Mouse (Mus musculus) adrenal gland, postnatal 4 days (tissue): ENCODE data around the gene Olfr716. TPM values are rescaled to one million over a fixed set of nuclear protein-coding genes. Genes with fewer than 3 reads are reported as not detected.
"Not testable (repeated sequence)": the region's sequence is repeated elsewhere in the genome, so short reads cannot be mapped to it uniquely, and the experiment has no call there.

ENCODE experiments used
- DNase-seq, 2 experiments: peaks; one replicate each; pipeline ENCODE4 v3.0.0; 2021 to 2022; ENCODE audit warnings: low spot score in 2 of 2, mixed read lengths in 2 of 2
- long read RNA-seq, 2 experiments: library from polyadenylated mRNA; stranded (forward); transcript quantifications; one replicate each; pipeline ENCODE4 v2.0.0; 2021
- total RNA-seq, 2 experiments: library from RNA; stranded (reverse); gene quantifications; 2 replicates each; pipeline ENCODE4 v1.2.3; 2021

Olfr716 gene
- total RNA-seq: not detected
- long read RNA-seq, experiment 1: 0 reads
- long read RNA-seq, experiment 2: 0 reads

GRCm38 (mm10) chr7:107138027-107138426, at the start of gene Olfr716:
Olfr716 (plus strand) TSS chr7:107138327.
- not testable (repeated sequence) for DNase-seq

DNA sequence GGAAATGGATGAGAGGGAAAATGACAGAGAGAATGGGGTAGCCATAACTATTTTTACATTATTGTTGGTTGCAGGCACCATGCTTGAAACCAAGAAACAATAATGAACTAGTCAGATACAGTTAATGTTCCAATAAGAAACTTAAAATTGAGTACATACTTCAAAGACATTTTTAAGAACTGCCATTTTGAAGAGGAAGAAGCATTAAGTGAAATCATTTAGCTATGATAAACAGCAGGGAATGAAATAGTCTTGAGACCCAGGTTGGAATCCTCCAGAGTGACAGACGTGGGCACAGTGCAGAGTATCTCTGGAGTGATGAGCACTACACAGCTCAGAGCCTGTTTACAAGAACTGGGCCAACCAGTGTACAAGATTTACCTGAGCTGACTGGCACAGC, 45.2 kb upstream of the Olfr716 start, which contains the start of gene Olfr17:
Gene Olfr17 (plus strand): TSS at position 301 of the 400 bp plus-strand sequence.
- no peak for DNase-seq

DNA sequence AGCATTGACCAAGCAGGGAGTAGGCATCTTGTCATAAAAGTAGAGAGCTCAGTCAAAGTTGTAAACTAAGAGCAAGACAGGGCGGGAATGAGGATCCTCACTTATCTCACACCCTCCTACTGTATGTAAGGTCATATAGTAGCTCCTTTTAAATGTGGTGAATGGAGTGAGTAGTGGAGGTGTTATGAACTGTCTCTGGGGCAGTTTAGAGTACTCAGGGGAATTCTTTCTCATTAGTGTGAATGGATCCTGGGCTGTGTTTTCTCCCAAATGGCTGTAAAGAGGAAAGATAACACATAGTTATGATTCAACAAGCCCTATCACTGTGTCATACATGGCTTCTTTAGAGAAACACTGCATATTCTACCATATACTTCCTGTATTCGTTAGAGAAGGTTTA, 27.9 kb upstream of the Olfr716 start, which contains the start of gene Olfr715b:
Gene Olfr715b (minus strand): TSS at position 101 of the 400 bp plus-strand sequence.
- DNase-seq: not testable (repeated sequence)

- not testable (repeated sequence) for DNase-seq
Measured at GRCm38 (mm10) chr7:107130983-107131382, 7.1 kb upstream of the Olfr716 start, which contains the start of gene Olfr715. Olfr715 (minus strand) TSS chr7:107131083.

DNA sequence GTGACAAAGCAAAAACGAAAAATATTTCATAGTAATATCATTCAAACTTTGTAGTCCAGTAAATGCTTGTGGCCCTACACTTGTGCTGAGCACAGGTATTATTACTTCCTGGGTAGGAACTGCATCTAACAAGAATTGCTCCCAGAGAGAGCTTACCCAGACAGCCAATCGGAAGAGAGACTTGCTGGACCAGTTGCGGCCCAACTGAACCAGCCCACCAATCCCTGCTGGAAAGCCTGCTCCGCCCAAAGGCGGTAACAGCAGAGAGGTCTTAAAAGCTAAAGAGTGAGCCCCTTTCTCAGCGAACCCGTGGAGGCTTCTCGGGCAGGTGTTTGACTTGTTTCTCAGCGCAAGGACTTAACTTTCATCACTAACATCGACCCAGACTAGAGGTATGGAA, 28.6 kb downstream of the Olfr716 start, which contains the start of gene Nlrp14:
Gene Nlrp14 (plus strand): TSS at position 301 of the 400 bp plus-strand sequence.
- DNase-seq: no peak

- no peak for DNase-seq
Measured at GRCm38 (mm10) chr7:107180406-107180805, 42.3 kb downstream of the Olfr716 start.

Other genes starting within 250 kb of the Olfr716 start
- gene Olfr707, start 237.1 kb upstream of the Olfr716 start, total RNA-seq: not detected
- not detected for gene Olfr1532-ps1, start 230.3 kb upstream of the Olfr716 start, total RNA-seq
- gene Olfr709-ps1, start 206.1 kb upstream of the Olfr716 start, total RNA-seq: under 1 TPM; 0.06 to 0.08 TPM
- gene Olfr710, start 190.0 kb upstream of the Olfr716 start, total RNA-seq: not detected
- gene Olfr6, start 174.4 kb upstream of the Olfr716 start, total RNA-seq: not detected
- gene Olfr711, start 162.9 kb upstream of the Olfr716 start, total RNA-seq: not detected
- not detected for gene Olfr2, start 132.3 kb upstream of the Olfr716 start, total RNA-seq
- gene Olfr713, start 107.2 kb upstream of the Olfr716 start, total RNA-seq: not detected
- not detected for gene Olfr714, start 67.3 kb upstream of the Olfr716 start, total RNA-seq
- not detected for gene Olfr17, start 45.1 kb upstream of the Olfr716 start, total RNA-seq
- gene Olfr715b, start 28.0 kb upstream of the Olfr716 start, total RNA-seq: not detected
- not detected for gene Olfr715, start 7.2 kb upstream of the Olfr716 start, total RNA-seq
- gene Nlrp14, start 28.7 kb downstream of the Olfr716 start, total RNA-seq: under 1 TPM in 1 of 2 experiments, not detected in 1; 0.17 TPM
- gene Rbmxl2, start 71.1 kb downstream of the Olfr716 start, total RNA-seq: not detected
- 10 to 100 TPM in 1 of 2 experiments, 1 to 10 TPM in 1; 10.0 to 12.8 TPM for gene Syt9, start 232.4 kb downstream of the Olfr716 start, total RNA-seq